10 mouse cellular contexts compared by ENCODE assay signal in the genomic region with DNA sequence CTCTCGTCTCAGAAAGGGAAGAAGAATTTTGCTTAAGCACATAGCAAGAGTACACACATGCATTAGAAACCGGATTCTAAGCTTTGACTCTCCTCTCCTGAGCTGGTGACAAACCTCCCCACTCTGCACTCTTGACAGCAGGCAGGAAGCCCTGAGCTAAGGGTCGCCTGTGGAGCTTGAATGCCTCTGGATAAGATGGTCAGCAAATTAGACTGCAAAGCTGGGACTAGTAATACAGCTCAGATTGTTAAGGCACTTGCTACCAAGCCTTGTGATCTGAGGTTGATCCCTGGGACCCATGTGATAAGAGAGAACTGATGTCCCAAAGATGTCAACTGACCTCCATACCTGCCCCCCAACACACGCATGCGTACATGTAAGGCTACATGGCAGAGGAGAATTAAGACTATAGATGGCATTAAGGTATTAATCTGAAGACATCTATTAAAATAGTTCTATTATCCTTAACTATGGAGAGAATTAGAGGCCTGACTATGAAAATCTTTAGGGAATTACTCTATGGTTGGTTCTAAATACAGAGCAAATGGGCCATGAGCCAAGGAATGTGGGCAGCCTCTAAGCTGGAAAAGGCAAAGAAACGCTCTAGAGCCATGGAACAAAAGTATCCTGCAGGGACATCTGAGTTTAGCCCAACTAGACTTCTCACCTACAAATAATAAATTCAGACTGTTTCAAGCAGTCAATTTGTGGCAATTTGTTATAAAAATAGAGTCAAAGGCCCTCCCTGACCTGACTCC. TPM values are rescaled to one million over a fixed set of nuclear protein-coding genes. Genes with fewer than 3 reads are reported as not detected.
DNase-seq lines count a peak whose midpoint lies in the region; ATAC-seq and TF ChIP-seq lines count a peak whose summit lies in the region.
"Had no signal": no experiment of that assay in that cellular context is flagged by ENCODE, and none has a peak within 500 bp of the region (broad histone marks: within the 10 kb centered on the region; RNA-seq: fewer than 3 reads in every experiment).

No protein-coding gene starts in this region.

- no peak overlapping the region for H3K9ac ChIP-seq in lung, postnatal 0 days (replicated peaks; ENCODE audit: low read depth)
- H3K9ac ChIP-seq: stomach, embryonic 15.5 days had no signal

- peaks cover 22% of the 10 kb centered on the region for H3K4me1 ChIP-seq in lung, postnatal 0 days (ENCODE audit: insufficient read depth, low read depth, low read length)
- H3K4me1 ChIP-seq in thymus, adult 2 months (replicated peaks; ENCODE audit: control insufficient read depth, insufficient read depth, low read length) = peaks cover 21% of the 10 kb centered on the region

- 56% methylated on average over 6 of the region's 6 CpGs for WGBS in lung, postnatal 0 days
- 93% methylated on average over 6 of the region's 6 CpGs for WGBS in thymus, adult 2 months

- H3K4me3 ChIP-seq in lung, postnatal 0 days (ENCODE audit: low read depth, low read length) = no peak overlapping the region
- H3K4me3 ChIP-seq in thymus, adult 2 months (ENCODE audit: control insufficient read depth, insufficient read depth, low read length) = no peak overlapping the region
- H3K4me3 ChIP-seq: stomach, embryonic 15.5 days had no signal

- peak overlapping the region; percentile 20; the same call in 1 of the 2 replicates for H3K27ac ChIP-seq in lung, postnatal 0 days (ENCODE audit: low read length)
- no peak overlapping the region for H3K27ac ChIP-seq in thymus, adult 2 months (ENCODE audit: control insufficient read depth, insufficient read depth, low read length)
- H3K27ac ChIP-seq: stomach, embryonic 15.5 days had no signal

- H3K4me2 ChIP-seq in lung, postnatal 0 days (replicated peaks; ENCODE audit: low read depth, low read length) = no peak overlapping the region
- H3K4me2 ChIP-seq: stomach, embryonic 15.5 days had no signal

- no peak for TF ChIP-seq CTCF in lung, postnatal 0 days (IDR thresholded peaks at IDR 0.05)
- no peak for TF ChIP-seq CTCF in thymus, adult 2 months (IDR thresholded peaks at IDR 0.05; ENCODE audit: borderline replicate concordance, control insufficient read depth, extremely low read depth, insufficient read depth, low read length, poor library complexity)

- TF ChIP-seq EP300 in lung, postnatal 0 days (IDR thresholded peaks at IDR 0.05) = no peak

- ATAC-seq in lung, postnatal 0 days = no peak
- ATAC-seq: CD4-positive, CD25-positive, alpha-beta regulatory T cell, adult 4 months had no signal

- TF ChIP-seq POLR2A in thymus, adult 2 months (IDR thresholded peaks at IDR 0.05; ENCODE audit: control insufficient read depth, extremely low read depth, insufficient read depth, low read length, poor library complexity) = no peak

- no peaks in the 10 kb centered on the region for H3K27me3 ChIP-seq in lung, postnatal 0 days (replicated peaks; ENCODE audit: insufficient read depth, low read length)
- no peaks in the 10 kb centered on the region for H3K27me3 ChIP-seq in thymus, adult 2 months (ENCODE audit: control insufficient read depth, insufficient read depth, low read length)
- H3K27me3 ChIP-seq: stomach, embryonic 15.5 days had no signal

- peak; percentile 20 for DNase-seq in gastrocnemius, adult 18-20 months (ENCODE audit: low spot score)
- no peak for DNase-seq in gastrocnemius, postnatal 36 days
- DNase-seq in lung, postnatal 0 days (ENCODE audit: low spot score) = peak; percentile 33
- no peak for DNase-seq in lung, postnatal 25 days (ENCODE audit: low spot score)
- DNase-seq in heart, postnatal 10 days = peak; percentile 55 to 66
- DNase-seq in telencephalon, adult 2 months (ENCODE audit: low read depth, low spot score) = peak; percentile 72
- DNase-seq in c-Kit-positive CD71-positive TER-119-positive erythroid progenitor cells, embryonic 14.5 days (ENCODE audit: low spot score) = no peak
- DNase-seq in thymus, adult 2 months = no peak

- no peaks in the 10 kb centered on the region for H3K36me3 ChIP-seq in lung, postnatal 0 days (ENCODE audit: insufficient read depth, low read length)
- H3K36me3 ChIP-seq in thymus, adult 2 months (ENCODE audit: control insufficient read depth, insufficient read depth, low read length) = no peaks in the 10 kb centered on the region

- no peaks in the 10 kb centered on the region for H3K9me3 ChIP-seq in lung, postnatal 0 days (ENCODE audit: low read length)
- H3K9me3 ChIP-seq: stomach, embryonic 15.5 days had no signal

- intact Hi-C loops in gastrocnemius, postnatal 36 days (cut with DNase I) = no loop called here
- intact Hi-C loops in heart, postnatal 10 days (cut with DNase I) = no loop called here

RNA-seq across cellular contexts. Expression of a gene that starts 8.6 kb away (rescaled TPM):
- total RNA-seq in gastrocnemius, adult 18-20 months (2021) = 10 to 100 TPM; 26.8 to 30.5 TPM
- total RNA-seq in gastrocnemius, postnatal 36 days (2021) = 10 to 100 TPM; 23.6 to 24.0 TPM
- polyA plus RNA-seq in lung, postnatal 0 days (2015; fragmentation: Nextera tagmentation; extraction: Ambion mirVana) = 21.5 and 21.8 TPM in 2 replicates
- 10 to 100 TPM; 33.7 to 38.4 TPM for total RNA-seq in heart, postnatal 10 days (2021)
- polyA plus RNA-seq in thymus, adult 2 months (2012; rRNA removed) = 149 and 171 TPM in 2 replicates

Comparison
In these comparisons a context has a peak if more than half of its experiments do, and no peak if none do; other contexts are left out.
1. DNase-seq: peak in gastrocnemius, adult 18-20 months (single experiment), lung, postnatal 0 days (single experiment), heart, postnatal 10 days (2 of 2) and telencephalon, adult 2 months (single experiment); none in gastrocnemius, postnatal 36 days (0 of 2), lung, postnatal 25 days (single experiment), c-Kit-positive CD71-positive TER-119-positive erythroid progenitor cells, embryonic 14.5 days (single experiment) and thymus, adult 2 months (single experiment).